Mouse (Mus musculus): Measurements from ENCODE around the gene Nubp1.

- TF ChIP-seq POLR2A (IDR thresholded peaks at IDR 0.05; ENCODE audit: low read depth, low read length) (no peak), CTCF (IDR thresholded peaks at IDR 0.05; ENCODE audit: extremely low read depth, insufficient read depth, insufficient read length, insufficient replicate concordance) (no peak)
Measured at GRCm38 (mm10) chr16:10468201-10468600, 56.5 kb downstream of the Nubp1 start.
